Mouse (Mus musculus): ENCODE measurements at regions not wholly inside any gene's neighbourhood (a gene's known extent, or its start where the extent isn't known, plus 50 kb on each side); places are given as distances from the start of the nearest gene placed in this dataset.

DNA sequence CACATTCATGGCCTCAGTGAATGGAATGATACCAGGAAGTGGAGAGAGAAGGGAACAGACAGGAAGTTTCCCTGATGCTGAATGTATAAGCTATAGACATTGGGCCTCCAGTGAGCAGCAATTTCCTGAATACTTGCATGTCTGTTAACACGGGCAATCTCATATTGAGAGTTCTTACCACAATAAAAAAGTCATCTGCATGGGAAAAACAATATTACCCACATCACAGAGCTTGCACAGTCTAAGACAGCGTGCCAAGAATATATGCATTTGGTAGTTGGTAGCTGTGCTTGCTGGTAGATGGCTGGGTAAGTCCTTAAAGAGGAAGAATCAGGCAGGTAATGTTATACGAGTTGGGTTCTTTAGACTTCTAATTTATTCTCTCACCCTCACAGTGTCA lies 144.7 kb upstream of the Id2 start:
- no peak for TF ChIP-seq CTCF (conservative IDR thresholded peaks at IDR 0.05; ENCODE audit: low read length)
- TF ChIP-seq NANOG (IDR thresholded peaks at IDR 0.05; ENCODE audit: borderline replicate concordance, low read length), result no peak
- TF ChIP-seq POU5F1 (IDR thresholded peaks at IDR 0.05; ENCODE audit: borderline replicate concordance, low read length), result no peak
- Histone ChIP-seq H3K9me3 (ENCODE audit: low read length) (no peaks in the 10 kb centered on the region), H3K4me3 (replicated peaks; ENCODE audit: low read length) (no peak overlapping the region), H3K36me3 (ENCODE audit: insufficient read depth, low read length) (no peaks in the 10 kb centered on the region), H3K27me3 (ENCODE audit: insufficient read depth, low read length) (peaks cover 19% of the 10 kb centered on the region), H3K4me1 (replicated peaks; ENCODE audit: low read depth, low read length) (no peaks in the 10 kb centered on the region)

DNA sequence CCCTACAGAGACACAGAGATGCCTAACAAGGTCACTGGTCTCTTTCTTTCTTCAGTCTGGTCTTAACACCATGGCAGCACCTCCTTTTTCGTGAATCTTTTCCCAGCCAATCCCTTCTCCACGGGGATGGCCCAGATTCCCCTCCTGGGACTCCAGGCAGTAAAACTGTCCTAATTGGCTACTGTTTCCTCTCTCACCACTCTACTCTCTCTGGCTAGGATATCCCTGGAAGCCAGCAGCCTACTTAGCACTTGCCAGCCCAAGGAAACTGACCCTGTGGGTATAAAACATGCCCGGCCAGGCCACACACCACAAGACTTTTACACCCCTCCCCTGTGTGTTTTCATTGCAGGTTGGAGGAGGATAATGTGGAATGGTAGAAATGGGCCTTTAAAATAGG lies 143.9 kb upstream of the Id2 start:
- Histone ChIP-seq H3K27me3 (ENCODE audit: insufficient read depth, low read length) (peaks cover 19% of the 10 kb centered on the region), H3K36me3 (ENCODE audit: insufficient read depth, low read length) (no peaks in the 10 kb centered on the region), H3K4me3 (replicated peaks; ENCODE audit: low read length) (no peak overlapping the region), H3K9me3 (ENCODE audit: low read length) (no peaks in the 10 kb centered on the region), H3K4me1 (replicated peaks; ENCODE audit: low read depth, low read length) (no peaks in the 10 kb centered on the region)
- TF ChIP-seq NANOG (IDR thresholded peaks at IDR 0.05; ENCODE audit: borderline replicate concordance, low read length), result no peak
- no peak for TF ChIP-seq CTCF (conservative IDR thresholded peaks at IDR 0.05; ENCODE audit: low read length)
- TF ChIP-seq POU5F1 (IDR thresholded peaks at IDR 0.05; ENCODE audit: borderline replicate concordance, low read length), result no peak

DNA sequence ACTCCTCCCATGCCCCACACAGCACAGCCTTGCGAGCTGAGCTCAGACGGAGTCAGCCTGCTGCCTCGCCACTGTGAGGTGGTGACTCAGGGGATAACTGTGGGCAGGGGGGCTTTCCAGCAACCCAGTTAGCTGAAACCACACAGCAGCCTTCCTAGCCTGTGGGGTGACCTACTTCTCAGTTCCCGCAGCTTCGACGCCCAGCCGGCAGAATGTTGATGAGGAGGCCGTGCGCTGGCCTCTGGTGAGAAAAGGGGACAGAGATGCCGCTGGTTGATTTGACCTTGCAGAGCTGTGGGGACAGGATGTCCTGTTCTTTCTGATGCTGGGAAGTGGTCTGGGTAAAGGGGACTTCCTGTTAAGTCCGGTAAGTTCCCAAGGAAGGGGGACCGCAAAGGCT lies 143.2 kb upstream of the Id2 start:
- H3K4me3 ChIP-seq (replicated peaks; ENCODE audit: low read length), result no peak overlapping the region
- peaks cover 20% of the 10 kb centered on the region for H3K27me3 ChIP-seq (ENCODE audit: insufficient read depth, low read length)
- no peaks in the 10 kb centered on the region for H3K36me3 ChIP-seq (ENCODE audit: insufficient read depth, low read length)
- no peaks in the 10 kb centered on the region for H3K9me3 ChIP-seq (ENCODE audit: low read length)
- no peaks in the 10 kb centered on the region for H3K4me1 ChIP-seq (replicated peaks; ENCODE audit: low read depth, low read length)
- TF ChIP-seq CTCF (conservative IDR thresholded peaks at IDR 0.05; ENCODE audit: low read length) (no peak), NANOG (IDR thresholded peaks at IDR 0.05; ENCODE audit: borderline replicate concordance, low read length) (no peak), POU5F1 (IDR thresholded peaks at IDR 0.05; ENCODE audit: borderline replicate concordance, low read length) (no peak)

DNA sequence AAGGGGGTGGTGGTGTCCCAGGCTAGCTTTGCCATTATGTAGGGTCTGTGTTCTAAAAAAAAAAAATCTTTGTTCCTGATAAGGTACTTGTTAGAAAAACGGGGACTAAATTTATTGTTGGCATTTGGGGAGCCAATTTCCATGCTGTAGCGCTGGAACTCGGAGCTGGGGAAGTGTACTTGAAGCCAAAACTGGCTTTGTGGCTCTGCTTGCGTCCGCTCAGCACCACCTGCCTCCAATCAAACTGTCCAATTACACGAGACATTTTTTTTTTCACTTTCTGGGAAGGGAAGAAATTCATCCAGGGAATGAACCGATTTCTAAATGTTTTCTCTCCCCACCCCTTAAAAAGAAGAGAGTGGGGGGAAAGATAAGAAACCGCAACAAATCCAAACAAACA lies 138.1 kb upstream of the Id2 start:
- TF ChIP-seq NANOG (IDR thresholded peaks at IDR 0.05; ENCODE audit: borderline replicate concordance, low read length) (no peak), POU5F1 (IDR thresholded peaks at IDR 0.05; ENCODE audit: borderline replicate concordance, low read length) (no peak), CTCF (conservative IDR thresholded peaks at IDR 0.05; ENCODE audit: low read length) (no peak)
- no peaks in the 10 kb centered on the region for H3K36me3 ChIP-seq (ENCODE audit: insufficient read depth, low read length)
- H3K4me1 ChIP-seq (replicated peaks; ENCODE audit: low read depth, low read length), result no peaks in the 10 kb centered on the region
- H3K4me3 ChIP-seq (replicated peaks; ENCODE audit: low read length), result no peak overlapping the region
- no peaks in the 10 kb centered on the region for H3K9me3 ChIP-seq (ENCODE audit: low read length)
- H3K27me3 ChIP-seq (ENCODE audit: insufficient read depth, low read length), result peaks cover 29% of the 10 kb centered on the region; the same call in 1 of the 2 replicates

DNA sequence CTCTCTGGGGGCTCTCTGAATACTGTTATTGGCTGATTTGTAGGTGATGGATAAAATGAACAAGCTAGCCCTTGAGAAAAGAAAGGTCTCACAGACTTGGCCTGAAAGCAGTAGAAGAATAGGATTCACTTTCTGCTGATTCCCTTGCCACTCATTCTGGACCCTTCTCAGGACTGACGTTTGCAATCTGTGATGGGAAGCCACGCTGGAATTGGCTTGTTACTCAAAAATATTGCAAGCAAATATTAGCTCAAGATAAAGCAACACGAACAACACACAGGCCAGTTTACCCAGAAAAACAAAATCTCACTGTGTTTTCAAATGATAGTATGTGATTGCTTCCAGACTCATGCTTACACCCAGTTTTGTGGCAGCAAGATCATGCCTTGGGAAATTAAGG lies 137.7 kb upstream of the Id2 start:
- no peak for TF ChIP-seq CTCF (conservative IDR thresholded peaks at IDR 0.05; ENCODE audit: low read length)
- Histone ChIP-seq H3K27me3 (ENCODE audit: insufficient read depth, low read length) (peaks cover 25% of the 10 kb centered on the region; the same call in 1 of the 2 replicates), H3K9me3 (ENCODE audit: low read length) (no peaks in the 10 kb centered on the region), H3K36me3 (ENCODE audit: insufficient read depth, low read length) (no peaks in the 10 kb centered on the region), H3K4me3 (replicated peaks; ENCODE audit: low read length) (no peak overlapping the region), H3K4me1 (replicated peaks; ENCODE audit: low read depth, low read length) (no peaks in the 10 kb centered on the region)

DNA sequence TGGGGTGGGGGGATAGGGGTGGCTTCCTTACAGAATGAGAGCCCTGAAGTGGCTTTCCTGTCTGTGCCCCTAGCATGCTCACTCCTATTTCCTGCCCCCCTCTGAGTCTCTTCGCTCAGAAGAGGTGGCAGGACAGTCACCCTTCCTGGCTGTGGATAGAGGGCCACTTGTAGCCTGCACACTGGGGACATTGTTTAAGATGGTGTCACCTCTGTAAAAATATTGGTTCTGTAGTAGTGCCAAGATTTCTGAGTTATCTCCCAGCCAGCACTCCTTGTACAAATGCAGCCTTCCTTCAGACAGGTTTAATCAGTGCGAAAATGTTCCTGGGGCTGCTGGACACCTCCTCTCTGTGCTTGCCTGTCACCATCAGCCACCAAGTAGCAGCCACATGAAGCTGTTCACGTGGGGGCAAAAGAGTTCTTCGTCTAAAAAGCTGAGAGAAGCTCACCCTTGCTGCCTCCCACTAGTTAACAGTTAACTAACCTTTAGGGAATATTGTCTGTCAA lies 136.1 kb upstream of the Id2 start:
- no peak overlapping the region for H3K4me3 ChIP-seq (replicated peaks; ENCODE audit: low read length)
- no peaks in the 10 kb centered on the region for H3K9me3 ChIP-seq (ENCODE audit: low read length)
- H3K27me3 ChIP-seq (ENCODE audit: insufficient read depth, low read length), result peaks cover 18% of the 10 kb centered on the region; the same call in 1 of the 2 replicates
- TF ChIP-seq CTCF (conservative IDR thresholded peaks at IDR 0.05; ENCODE audit: low read length) (no peak), POU5F1 (IDR thresholded peaks at IDR 0.05; ENCODE audit: borderline replicate concordance, low read length) (no peak), NANOG (IDR thresholded peaks at IDR 0.05; ENCODE audit: borderline replicate concordance, low read length) (no peak)
- no peaks in the 10 kb centered on the region for H3K4me1 ChIP-seq (replicated peaks; ENCODE audit: low read depth, low read length)
- no peaks in the 10 kb centered on the region for H3K36me3 ChIP-seq (ENCODE audit: insufficient read depth, low read length)

DNA sequence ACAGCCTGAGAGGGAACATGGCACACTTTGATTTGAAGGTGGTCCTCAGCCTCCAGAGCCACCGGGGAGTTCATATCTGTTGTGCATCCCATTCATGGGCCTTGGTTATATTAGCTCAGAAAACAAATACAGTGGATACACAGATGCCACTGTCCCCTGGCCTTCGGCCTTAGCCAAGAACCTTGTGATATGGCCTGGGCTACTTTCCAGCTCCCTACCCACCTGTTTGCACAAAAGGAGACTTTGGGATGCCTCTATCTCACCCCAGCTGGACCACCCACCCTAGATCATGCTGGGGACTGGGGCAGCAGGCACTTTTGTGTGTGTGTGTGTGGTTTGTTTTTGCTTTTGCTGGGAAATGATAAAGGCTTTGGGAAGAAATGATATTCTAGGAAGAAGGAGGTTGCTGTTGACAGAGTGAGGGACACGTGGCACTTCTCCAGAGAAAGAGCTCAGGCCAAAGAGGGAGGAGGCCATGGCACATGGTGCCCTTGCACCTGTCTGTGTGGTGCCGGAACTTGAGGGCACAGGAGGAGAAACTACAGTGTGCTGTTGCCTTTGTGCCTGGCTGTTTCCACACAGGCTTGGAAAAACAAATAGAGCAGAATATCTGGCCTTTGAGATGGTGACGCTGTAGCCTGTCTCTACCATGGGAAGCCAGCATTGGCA lies 135.6 kb upstream of the Id2 start:
- peaks cover 18% of the 10 kb centered on the region; the same call in 1 of the 2 replicates for H3K27me3 ChIP-seq (ENCODE audit: insufficient read depth, low read length)
- no peaks in the 10 kb centered on the region for H3K9me3 ChIP-seq (ENCODE audit: low read length)
- no peaks in the 10 kb centered on the region for H3K4me1 ChIP-seq (replicated peaks; ENCODE audit: low read depth, low read length)
- TF ChIP-seq POU5F1 (IDR thresholded peaks at IDR 0.05; ENCODE audit: borderline replicate concordance, low read length) (no peak), NANOG (IDR thresholded peaks at IDR 0.05; ENCODE audit: borderline replicate concordance, low read length) (no peak), CTCF (conservative IDR thresholded peaks at IDR 0.05; ENCODE audit: low read length) (no peak)
- no peak overlapping the region for H3K4me3 ChIP-seq (replicated peaks; ENCODE audit: low read length)
- H3K36me3 ChIP-seq (ENCODE audit: insufficient read depth, low read length), result no peaks in the 10 kb centered on the region

DNA sequence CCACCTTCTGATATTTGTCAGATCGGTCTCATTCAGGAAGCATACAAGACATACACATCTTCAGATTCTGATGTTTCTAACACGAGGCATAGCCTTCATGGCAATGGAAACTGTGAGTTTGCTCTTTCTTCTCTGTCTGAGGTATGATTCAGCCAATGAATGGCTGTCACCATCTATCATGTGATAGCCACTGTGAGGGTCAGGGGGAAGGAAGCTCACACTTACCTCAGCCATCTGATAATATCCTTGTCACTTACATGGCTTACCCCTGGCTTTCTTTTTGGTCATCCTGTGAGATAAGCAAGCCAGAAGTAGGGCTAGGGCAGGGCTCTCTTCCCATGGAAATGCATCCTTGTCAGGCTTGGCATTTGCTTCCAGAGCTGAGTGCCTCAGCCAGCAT lies 131.8 kb upstream of the Id2 start:
- TF ChIP-seq CTCF (conservative IDR thresholded peaks at IDR 0.05; ENCODE audit: low read length) (no peak), POU5F1 (IDR thresholded peaks at IDR 0.05; ENCODE audit: borderline replicate concordance, low read length) (no peak)
- H3K4me3 ChIP-seq (replicated peaks; ENCODE audit: low read length), result no peak overlapping the region
- no peaks in the 10 kb centered on the region for H3K4me1 ChIP-seq (replicated peaks; ENCODE audit: low read depth, low read length)
- H3K36me3 ChIP-seq (ENCODE audit: insufficient read depth, low read length), result no peaks in the 10 kb centered on the region
- no peaks in the 10 kb centered on the region for H3K9me3 ChIP-seq (ENCODE audit: low read length)
- H3K27me3 ChIP-seq (ENCODE audit: insufficient read depth, low read length), result peaks cover 16% of the 10 kb centered on the region; the same call in 1 of the 2 replicates

DNA sequence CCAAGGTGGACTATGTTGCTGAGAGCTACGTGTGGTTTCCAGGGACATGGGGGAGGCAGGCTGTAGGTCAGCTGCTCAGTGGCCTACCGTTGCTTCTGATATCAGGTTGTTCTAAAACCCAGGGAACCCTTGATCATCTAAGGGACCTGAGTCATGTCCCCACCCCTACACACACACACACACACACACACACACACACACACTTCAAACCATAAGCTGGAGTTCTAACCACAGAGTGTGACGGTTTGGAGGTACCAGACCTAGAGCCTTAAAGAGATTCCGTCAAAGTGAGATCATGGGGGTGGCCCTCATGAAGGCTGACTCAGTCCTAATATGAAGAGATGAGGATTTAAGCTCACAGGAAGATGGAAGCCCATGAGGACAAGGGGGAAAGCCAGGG lies 130.8 kb upstream of the Id2 start:
- no peaks in the 10 kb centered on the region for H3K9me3 ChIP-seq (ENCODE audit: low read length)
- TF ChIP-seq CTCF (conservative IDR thresholded peaks at IDR 0.05; ENCODE audit: low read length) (no peak), POU5F1 (IDR thresholded peaks at IDR 0.05; ENCODE audit: borderline replicate concordance, low read length) (no peak), NANOG (IDR thresholded peaks at IDR 0.05; ENCODE audit: borderline replicate concordance, low read length) (no peak)

More for the DNA sequence above, 130.8 kb upstream of the Id2 start:
- H3K27me3 ChIP-seq (ENCODE audit: insufficient read depth, low read length), result peaks cover 12% of the 10 kb centered on the region; the same call in 1 of the 2 replicates
- H3K4me3 ChIP-seq (replicated peaks; ENCODE audit: low read length), result no peak overlapping the region
- H3K4me1 ChIP-seq (replicated peaks; ENCODE audit: low read depth, low read length), result no peaks in the 10 kb centered on the region
- H3K36me3 ChIP-seq (ENCODE audit: insufficient read depth, low read length), result no peaks in the 10 kb centered on the region
